Mouse (Mus musculus) spleen, adult 2 months (tissue): ENCODE measurements around the gene Ccnd2.

Experiments used
- CTCF ChIP-seq: fragments of 200-500 bp; IDR thresholded peaks from 2 replicates; pipeline ENCODE4 v1.5.1; 2011; ENCODE audit warnings: mild to moderate bottlenecking, inconsistent platforms; ENCODE audit not compliant: insufficient read depth, insufficient read length, insufficient replicate concordance; ENCODE audit errors: extremely low read depth
- POLR2A ChIP-seq: fragments of 200-500 bp; IDR thresholded peaks from 2 replicates; pipeline ENCODE4 v1.6.1; 2011; ENCODE audit warnings: low read depth, low read length, inconsistent platforms

DNA sequence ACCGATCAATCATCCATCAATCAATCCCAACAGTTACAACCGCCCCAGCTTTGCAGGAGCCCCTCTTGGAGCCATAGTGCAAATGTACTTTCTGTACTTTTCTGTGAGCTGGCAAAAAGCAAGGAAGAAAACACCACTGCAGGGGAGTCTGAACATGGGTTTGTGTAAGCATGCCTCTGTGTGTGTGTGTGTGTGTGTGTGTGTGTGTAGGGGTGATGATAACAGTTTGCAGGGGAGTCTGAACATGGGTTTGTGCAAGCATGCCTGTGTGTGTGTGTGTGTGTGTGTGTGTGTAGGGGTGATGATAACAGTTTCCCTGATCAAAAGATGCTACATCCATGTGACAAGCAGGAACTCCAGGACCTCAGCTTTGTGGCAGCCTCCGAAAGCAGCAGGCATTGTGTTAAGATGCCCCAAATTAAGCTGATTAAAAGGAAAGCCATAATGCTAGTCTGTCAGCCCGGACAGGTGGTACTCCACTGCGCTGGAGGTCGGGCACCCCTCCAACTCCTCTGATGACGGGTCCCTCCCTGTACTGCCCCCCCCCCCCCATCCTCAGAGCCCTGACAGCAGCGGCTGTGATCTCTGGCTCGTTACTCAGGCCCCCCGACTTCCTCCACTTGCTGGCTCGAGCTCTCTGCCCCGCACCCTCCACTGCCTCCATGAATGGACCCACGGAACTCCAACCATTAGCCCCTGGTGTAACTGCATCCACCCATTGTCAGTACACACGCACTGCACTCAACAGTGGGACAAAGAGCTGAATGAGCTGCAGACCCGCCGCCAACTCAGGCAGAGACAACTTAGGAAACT lies 18.4 kb downstream of the Ccnd2 start:
- TF ChIP-seq POLR2A, result no peak
- no peak for TF ChIP-seq CTCF
